8 mouse cellular contexts compared by ENCODE assay signal in the genomic region with DNA sequence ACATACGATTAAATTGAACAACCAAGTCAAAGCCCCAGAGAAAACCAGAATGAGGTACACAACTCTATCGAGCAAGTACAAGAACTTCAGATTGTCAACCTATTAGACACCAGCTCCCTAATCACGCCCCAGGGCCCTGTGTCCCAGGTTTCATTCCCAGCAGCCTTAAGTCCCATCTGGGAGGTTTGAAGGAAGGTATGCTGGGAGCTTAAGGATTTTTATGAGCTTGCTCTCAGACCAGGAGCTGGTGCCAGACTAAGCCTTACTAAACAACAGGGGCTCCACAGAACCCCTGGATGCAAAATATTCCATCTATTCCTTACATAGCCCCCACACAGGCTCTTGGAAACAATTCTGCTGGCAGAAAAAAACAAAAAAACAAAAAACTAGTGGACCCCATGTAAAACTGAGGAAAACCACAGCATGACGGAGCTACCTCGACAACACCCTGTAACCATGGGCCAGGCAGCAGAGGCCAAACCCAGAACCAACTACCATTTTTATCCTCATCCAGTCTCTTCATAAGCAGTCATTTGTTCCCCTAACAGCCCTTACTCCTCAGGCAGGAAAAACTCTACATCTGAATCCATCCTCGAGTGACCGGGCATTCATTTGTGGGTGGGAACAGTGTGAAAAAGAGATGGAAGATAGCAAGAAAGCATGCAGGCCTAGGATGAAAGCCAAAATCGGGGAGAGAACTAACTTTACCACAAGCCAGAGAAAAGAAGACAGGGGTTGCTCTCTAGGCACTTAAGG. TPM values are rescaled to one million over a fixed set of nuclear protein-coding genes. Genes with fewer than 3 reads are reported as not detected.
DNase-seq lines count a peak whose midpoint lies in the region; ATAC-seq and TF ChIP-seq lines count a peak whose summit lies in the region.

No protein-coding gene starts in this region.

- peaks cover 34% of the 10 kb centered on the region for H3K36me3 ChIP-seq in heart, embryonic 11.5 days (ENCODE audit: control insufficient read depth, insufficient read depth, low read length)
- peaks cover 44% of the 10 kb centered on the region for H3K36me3 ChIP-seq in ES-E14 (ENCODE audit: control insufficient read depth, insufficient read depth, low read length, poor library complexity, severe bottlenecking)
- peaks cover 32% of the 10 kb centered on the region for H3K36me3 ChIP-seq in forebrain, embryonic 16.5 days (ENCODE audit: control insufficient read depth, insufficient read depth)
- peaks cover 36% of the 10 kb centered on the region for H3K36me3 ChIP-seq in liver, embryonic 16.5 days (ENCODE audit: control insufficient read depth, insufficient read depth)

- H3K9ac ChIP-seq in heart, embryonic 11.5 days (ENCODE audit: low read depth, low read length) = peak overlapping the region; percentile 98
- peak overlapping the region; percentile 99 for H3K9ac ChIP-seq in ES-E14 (ENCODE audit: insufficient read depth, low read depth, low read length, poor library complexity, severe bottlenecking)
- peak overlapping the region; percentile 100 for H3K9ac ChIP-seq in forebrain, embryonic 16.5 days (replicated peaks; ENCODE audit: low read depth, low read length)
- peak overlapping the region; percentile 92 for H3K9ac ChIP-seq in liver, embryonic 16.5 days (ENCODE audit: low read depth, low read length)

- H3K4me1 ChIP-seq in heart, embryonic 11.5 days (ENCODE audit: control insufficient read depth, insufficient read depth, low read length) = peaks cover 14% of the 10 kb centered on the region
- peaks cover 0 to 10% of the 10 kb centered on the region in 2 experiments; a peak in 1 of 4 replicates for H3K4me1 ChIP-seq in ES-E14 (ENCODE audit: control insufficient read depth in 2 of 2, insufficient read depth in 2 of 2, low read length in 2 of 2, poor library complexity in 1 of 2)
- peaks cover 28% of the 10 kb centered on the region for H3K4me1 ChIP-seq in forebrain, embryonic 16.5 days (replicated peaks; ENCODE audit: control insufficient read depth, insufficient read depth, low read length)
- peaks cover 25% of the 10 kb centered on the region for H3K4me1 ChIP-seq in liver, embryonic 16.5 days (ENCODE audit: control insufficient read depth, low read depth, low read length)

- intact Hi-C loops in left cerebral cortex, postnatal 10 days (cut with DNase I) = no loop called here

- peak overlapping the region; percentile 89 for H3K27ac ChIP-seq in heart, embryonic 11.5 days (ENCODE audit: low read depth, low read length)
- no peak overlapping the region for H3K27ac ChIP-seq in ES-E14 (ENCODE audit: insufficient read depth, low read depth, low read length, poor library complexity, severe bottlenecking)
- H3K27ac ChIP-seq in forebrain, embryonic 16.5 days (ENCODE audit: low read length) = peak overlapping the region; percentile 97
- H3K27ac ChIP-seq in liver, embryonic 16.5 days (ENCODE audit: low read length) = peak overlapping the region; percentile 98

- H3K27me3 ChIP-seq in heart, embryonic 11.5 days (ENCODE audit: control insufficient read depth, insufficient read depth, low read length) = no peaks in the 10 kb centered on the region
- no peaks in the 10 kb centered on the region for H3K27me3 ChIP-seq in forebrain, embryonic 16.5 days (replicated peaks; ENCODE audit: control insufficient read depth, insufficient read depth, low read length)
- H3K27me3 ChIP-seq in liver, embryonic 16.5 days (ENCODE audit: control insufficient read depth, insufficient read depth, low read depth, low read length) = no peaks in the 10 kb centered on the region

- no peak for DNase-seq in heart, adult 18-20 months
- DNase-seq in ES-E14 (ENCODE audit: low read depth, low spot score) = no peak
- no peak for DNase-seq in right cerebral cortex, adult 2 months (ENCODE audit: low spot score in 2 of 2)
- no peak for DNase-seq in left cerebral cortex, postnatal 10 days (ENCODE audit: extremely low spot score in 1 of 2, low spot score in 2 of 2)
- DNase-seq in T-cell, adult 2 months (ENCODE audit: low spot score) = no peak

- 13% methylated on average over 8 of the region's 8 CpGs for WGBS in heart, embryonic 11.5 days (ENCODE audit: insufficient replicate concordance)
- 9% methylated on average over 8 of the region's 8 CpGs for WGBS in forebrain, embryonic 16.5 days
- WGBS in liver, embryonic 16.5 days (ENCODE audit: insufficient replicate concordance) = 7% methylated on average over 8 of the region's 8 CpGs

- H3K4me3 ChIP-seq in heart, embryonic 11.5 days (ENCODE audit: low read depth, low read length) = peak overlapping the region; percentile 94
- peak overlapping the region; percentile 98 to 99 for H3K4me3 ChIP-seq in ES-E14 (ENCODE audit: insufficient read depth in 1 of 2, low read depth in 1 of 2, low read length in 2 of 2, poor library complexity in 1 of 2, severe bottlenecking in 1 of 2)
- H3K4me3 ChIP-seq in forebrain, embryonic 16.5 days (replicated peaks; ENCODE audit: low read length) = peak overlapping the region; percentile 98
- peak overlapping the region; percentile 81 for H3K4me3 ChIP-seq in liver, embryonic 16.5 days (ENCODE audit: low read depth, low read length)

- ATAC-seq in heart, embryonic 11.5 days (replicated peaks; ENCODE audit: insufficient number of reproducible peaks, low FRiP score, low TSS enrichment) = no peak
- no peak for ATAC-seq in forebrain, embryonic 16.5 days
- no peak for ATAC-seq in liver, embryonic 16.5 days (ENCODE audit: low read depth)

- in situ Hi-C loops in ES-E14 (cut with MboI; ENCODE audit: low sequenced_read_pairs in 2 of 2, unreplicated experiment in 2 of 2) = no loop called here

- peak overlapping the region; percentile 93 for H3K4me2 ChIP-seq in heart, embryonic 11.5 days
- H3K4me2 ChIP-seq in forebrain, embryonic 16.5 days (ENCODE audit: low read length) = peak overlapping the region; percentile 66
- peak overlapping the region; percentile 90 for H3K4me2 ChIP-seq in liver, embryonic 16.5 days (ENCODE audit: low read depth, low read length)

- no peaks in the 10 kb centered on the region for H3K9me3 ChIP-seq in heart, embryonic 11.5 days (replicated peaks; ENCODE audit: control insufficient read depth, low read length)
- H3K9me3 ChIP-seq in ES-E14 (ENCODE audit: control insufficient read depth, insufficient read depth, low read depth, low read length) = no peaks in the 10 kb centered on the region
- no peaks in the 10 kb centered on the region for H3K9me3 ChIP-seq in forebrain, embryonic 16.5 days (ENCODE audit: control insufficient read depth, low read length)
- H3K9me3 ChIP-seq in liver, embryonic 16.5 days (replicated peaks; ENCODE audit: control insufficient read depth, low read length) = no peaks in the 10 kb centered on the region

TF ChIP-seq in ES-E14, 5 proteins besides CTCF, POLR2A, EP300 and RAD21:
- TF ChIP-seq CHD2 (IDR thresholded peaks at IDR 0.05; ENCODE audit: low read depth, low read length) (no peak), MAFK (IDR thresholded peaks at IDR 0.05; ENCODE audit: insufficient read depth, low read depth, low read length) (no peak), ZC3H11A (IDR thresholded peaks at IDR 0.05; ENCODE audit: borderline replicate concordance, low read depth, low read length) (no peak), HCFC1 (IDR thresholded peaks at IDR 0.05; ENCODE audit: borderline replicate concordance, insufficient read depth, low read length) (no peak), ZNF384 (IDR thresholded peaks at IDR 0.05; ENCODE audit: low read depth, low read length) (no peak)

RNA-seq across cellular contexts. Expression of a gene that starts 1.2 kb away (rescaled TPM):
- polyA plus RNA-seq in heart, embryonic 11.5 days (2014; fragmentation: Nextera tagmentation; extraction: Ambion mirVana) = 128 and 163 TPM in 2 replicates
- total RNA-seq in heart, adult 18-20 months (2021) = 100 to 1,000 TPM; 125 to 144 TPM
- 147 and 161 TPM in 2 replicates for total RNA-seq in ES-E14 (2012; rRNA removed)
- polyA plus RNA-seq in forebrain, embryonic 16.5 days (2015; fragmentation: Nextera tagmentation; extraction: Ambion mirVana) = 156 and 195 TPM in 2 replicates
- 38.4 and 45.0 TPM in 2 replicates for polyA plus RNA-seq in liver, embryonic 16.5 days (2015; fragmentation: Nextera tagmentation; extraction: Ambion mirVana)
- total RNA-seq in left cerebral cortex, postnatal 10 days (2021) = 100 to 1,000 TPM; 261 to 270 TPM

RNA-seq across cellular contexts. Expression of a gene that starts 12.4 kb away (rescaled TPM):
- polyA plus RNA-seq in heart, embryonic 11.5 days (2014; fragmentation: Nextera tagmentation; extraction: Ambion mirVana) = 2.7 and 4.2 TPM in 2 replicates
- total RNA-seq in heart, adult 18-20 months (2021) = 1 to 10 TPM; 3.7 to 4.8 TPM
- not detected in 2 replicates for total RNA-seq in ES-E14 (2012; rRNA removed)
- polyA plus RNA-seq in forebrain, embryonic 16.5 days (2015; fragmentation: Nextera tagmentation; extraction: Ambion mirVana) = 5.9 and 8.0 TPM in 2 replicates
- 22.8 and 23.2 TPM in 2 replicates for polyA plus RNA-seq in liver, embryonic 16.5 days (2015; fragmentation: Nextera tagmentation; extraction: Ambion mirVana)
- total RNA-seq in left cerebral cortex, postnatal 10 days (2021) = 10 to 100 TPM in 1 of 2 experiments, 1 to 10 TPM in 1; 8.0 to 12.5 TPM

RNA-seq across cellular contexts. Expression of a gene that starts 24.7 kb away (rescaled TPM):
- 4.9 and 5.0 TPM in 2 replicates for polyA plus RNA-seq in heart, embryonic 11.5 days (2014; fragmentation: Nextera tagmentation; extraction: Ambion mirVana)
- total RNA-seq in heart, adult 18-20 months (2021) = 1 to 10 TPM; 2.0 to 3.3 TPM
- 2.6 and 2.7 TPM in 2 replicates for total RNA-seq in ES-E14 (2012; rRNA removed)
- polyA plus RNA-seq in forebrain, embryonic 16.5 days (2015; fragmentation: Nextera tagmentation; extraction: Ambion mirVana) = 4.5 and 4.9 TPM in 2 replicates
- 38.8 and 41.4 TPM in 2 replicates for polyA plus RNA-seq in liver, embryonic 16.5 days (2015; fragmentation: Nextera tagmentation; extraction: Ambion mirVana)
- 10 to 100 TPM; 13.7 to 14.9 TPM for total RNA-seq in left cerebral cortex, postnatal 10 days (2021)

RNA-seq across cellular contexts. Expression of a gene that starts 28.5 kb away (rescaled TPM):
- 72.5 and 77.4 TPM in 2 replicates for polyA plus RNA-seq in heart, embryonic 11.5 days (2014; fragmentation: Nextera tagmentation; extraction: Ambion mirVana)
- total RNA-seq in heart, adult 18-20 months (2021) = 100 to 1,000 TPM; 242 to 244 TPM
- 208 and 245 TPM in 2 replicates for total RNA-seq in ES-E14 (2012; rRNA removed)
- polyA plus RNA-seq in forebrain, embryonic 16.5 days (2015; fragmentation: Nextera tagmentation; extraction: Ambion mirVana) = 85.4 and 86.7 TPM in 2 replicates
- 19.7 and 21.4 TPM in 2 replicates for polyA plus RNA-seq in liver, embryonic 16.5 days (2015; fragmentation: Nextera tagmentation; extraction: Ambion mirVana)
- total RNA-seq in left cerebral cortex, postnatal 10 days (2021) = 100 to 1,000 TPM; 297 to 299 TPM

RNA-seq across cellular contexts. Expression of a gene that starts 30.7 kb away (rescaled TPM):
- 0.42 TPM in 1 of 2 replicates, not detected in the other for polyA plus RNA-seq in heart, embryonic 11.5 days (2014; fragmentation: Nextera tagmentation; extraction: Ambion mirVana)
- 10 to 100 TPM in 1 of 2 experiments, 1 to 10 TPM in 1; 1.5 to 12.1 TPM for total RNA-seq in heart, adult 18-20 months (2021)
- total RNA-seq in ES-E14 (2012; rRNA removed) = 10.1 and 19.6 TPM in 2 replicates
- polyA plus RNA-seq in forebrain, embryonic 16.5 days (2015; fragmentation: Nextera tagmentation; extraction: Ambion mirVana) = 0.24 TPM in 1 of 2 replicates, not detected in the other
- 1.2 and 2.4 TPM in 2 replicates for polyA plus RNA-seq in liver, embryonic 16.5 days (2015; fragmentation: Nextera tagmentation; extraction: Ambion mirVana)
- 1 to 10 TPM in 1 of 2 experiments, under 1 TPM in 1; 0.77 to 1.4 TPM for total RNA-seq in left cerebral cortex, postnatal 10 days (2021)
